Mouse (Mus musculus) E14TG2a.4 (cell line): ENCODE measurements around the gene Rere.
A peak's percentile ranks its signal among the peaks of the same experiment; 100 is the strongest.

Experiments
- H3K27me3 ChIP-seq: 2 replicates; pipeline ENCODE4 v1.6.1; 2014; ENCODE audit warnings: low read length, control low read depth; ENCODE audit not compliant: insufficient read depth
- H3K36me3 ChIP-seq: 2 replicates; pipeline ENCODE4 v1.6.1; 2014; ENCODE audit warnings: low read length, control low read depth; ENCODE audit not compliant: insufficient read depth
- H3K4me1 ChIP-seq: replicated peaks from 2 replicates; pipeline ENCODE4 v1.6.1; 2014; ENCODE audit warnings: low read depth, low read length, control low read depth
- H3K4me3 ChIP-seq: replicated peaks from 2 replicates; pipeline ENCODE4 v1.5.1; 2014; ENCODE audit warnings: mild to moderate bottlenecking, low read length
- H3K9me3 ChIP-seq: 2 replicates; pipeline ENCODE4 v1.6.1; 2014; ENCODE audit warnings: low read length, control low read depth
- CTCF ChIP-seq: conservative IDR thresholded peaks from 2 replicates; pipeline ENCODE4 v1.5.1; 2014; ENCODE audit warnings: low read length
- NANOG ChIP-seq: IDR thresholded peaks from 2 replicates; pipeline ENCODE4 v1.6.1; 2014; ENCODE audit warnings: borderline replicate concordance, low read length, mixed read lengths
- POU5F1 ChIP-seq: IDR thresholded peaks from 2 replicates; pipeline ENCODE4 v1.6.1; 2014; ENCODE audit warnings: low read length, borderline replicate concordance

The Rere gene

GRCm38 (mm10) chr4:150446617-150447016 lies 165.2 kb downstream of the Rere start:
- TF ChIP-seq POU5F1 (peak; percentile 97), NANOG (no peak), CTCF (no peak)
- no peaks in the 10 kb centered on the region for H3K9me3 ChIP-seq
- peaks cover 10% of the 10 kb centered on the region; the same call in 1 of the 2 replicates for H3K36me3 ChIP-seq
- H3K4me3 ChIP-seq: no peak overlapping the region
- H3K27me3 ChIP-seq: no peaks in the 10 kb centered on the region
- peaks cover 65% of the 10 kb centered on the region for H3K4me1 ChIP-seq

GRCm38 (mm10) chr4:150447517-150447916 lies 166.1 kb downstream of the Rere start:
- H3K4me1 ChIP-seq: peaks cover 67% of the 10 kb centered on the region
- TF ChIP-seq POU5F1 (no peak), NANOG (no peak), CTCF (no peak)
- no peak overlapping the region for H3K4me3 ChIP-seq
- H3K36me3 ChIP-seq: 0 out of 2 replicates have a peak, but pooled peaks cover 4% of the 10 kb centered on the region
- H3K27me3 ChIP-seq: no peaks in the 10 kb centered on the region
- H3K9me3 ChIP-seq: no peaks in the 10 kb centered on the region

- Histone ChIP-seq H3K27me3 (no peaks in the 10 kb centered on the region), H3K36me3 (0 out of 2 replicates have a peak, but pooled peaks cover 1% of the 10 kb centered on the region), H3K4me1 (peaks cover 62% of the 10 kb centered on the region), H3K9me3 (no peaks in the 10 kb centered on the region), H3K4me3 (no peak overlapping the region)
- TF ChIP-seq CTCF: no peak
- no peak for TF ChIP-seq NANOG
- TF ChIP-seq POU5F1: no peak
Measured at GRCm38 (mm10) chr4:150448433-150448832, 167.0 kb downstream of the Rere start.

GRCm38 (mm10) chr4:150450081-150450691 lies 168.7 kb downstream of the Rere start:
- H3K4me3 ChIP-seq: no peak overlapping the region
- H3K27me3 ChIP-seq: no peaks in the 10 kb centered on the region
- H3K36me3 ChIP-seq: no peaks in the 10 kb centered on the region; the same call in 1 of the 2 replicates
- TF ChIP-seq CTCF: no peak
- TF ChIP-seq POU5F1: no peak
- TF ChIP-seq NANOG: no peak
- H3K9me3 ChIP-seq: no peaks in the 10 kb centered on the region
- peaks cover 48% of the 10 kb centered on the region for H3K4me1 ChIP-seq

GRCm38 (mm10) chr4:150452155-150452847 lies 170.9 kb downstream of the Rere start:
- peaks cover 37% of the 10 kb centered on the region for H3K4me1 ChIP-seq
- H3K4me3 ChIP-seq: no peak overlapping the region
- H3K9me3 ChIP-seq: no peaks in the 10 kb centered on the region
- no peaks in the 10 kb centered on the region for H3K27me3 ChIP-seq
- H3K36me3 ChIP-seq: no peaks in the 10 kb centered on the region; the same call in 1 of the 2 replicates
- TF ChIP-seq CTCF (no peak), NANOG (no peak), POU5F1 (no peak)

GRCm38 (mm10) chr4:150454571-150455306 lies 173.3 kb downstream of the Rere start:
- H3K4me1 ChIP-seq: peaks cover 30% of the 10 kb centered on the region; the same call in 1 of the 2 replicates
- TF ChIP-seq CTCF (no peak), NANOG (no peak), POU5F1 (no peak)
- H3K27me3 ChIP-seq: no peaks in the 10 kb centered on the region
- H3K36me3 ChIP-seq: no peaks in the 10 kb centered on the region; the same call in 1 of the 2 replicates
- H3K9me3 ChIP-seq: no peaks in the 10 kb centered on the region
- H3K4me3 ChIP-seq: no peak overlapping the region

- TF ChIP-seq POU5F1 (no peak), CTCF (no peak), NANOG (no peak)
- Histone ChIP-seq H3K9me3 (no peaks in the 10 kb centered on the region), H3K4me1 (peaks cover 35% of the 10 kb centered on the region), H3K36me3 (no peaks in the 10 kb centered on the region; the same call in 1 of the 2 replicates), H3K4me3 (no peak overlapping the region), H3K27me3 (no peaks in the 10 kb centered on the region)
Measured at GRCm38 (mm10) chr4:150455750-150456149, 174.3 kb downstream of the Rere start.

- no peak overlapping the region for H3K4me3 ChIP-seq
- H3K27me3 ChIP-seq: no peaks in the 10 kb centered on the region
- H3K4me1 ChIP-seq: peaks cover 42% of the 10 kb centered on the region
- no peaks in the 10 kb centered on the region for H3K9me3 ChIP-seq
- no peaks in the 10 kb centered on the region; the same call in 1 of the 2 replicates for H3K36me3 ChIP-seq
- TF ChIP-seq POU5F1: no peak
- TF ChIP-seq CTCF: no peak
- TF ChIP-seq NANOG: no peak
Measured at GRCm38 (mm10) chr4:150456452-150456851, 175.0 kb downstream of the Rere start.
